Mouse (Mus musculus) mouse embryonic stem cell (cell line): Measurements from ENCODE around the gene Sos1.

Source experiments
- in situ Hi-C, 2 experiments: fragments of 300-500 bp; cut with MboI; formaldehyde crosslinking; loops; 1 replicate in 1 of 2; 3 replicates in 1 of 2; pipeline ENCODE4 v1.14.3; 2019 to 2020; ENCODE audit warnings: low sequenced_read_pairs in 2 of 2, low pct_unique_long_range_greater_than_20kb in 1 of 2, mixed read lengths in 1 of 2; ENCODE audit not compliant: unreplicated experiment in 1 of 2

Gene Sos1

GRCm38 (mm10) chr17:80480031-80480854, at the start of gene Sos1:
Sos1 (minus strand) TSS chr17:80480453.
- in situ Hi-C loops = loop anchor here in 1 of 2 experiments (5.0 kb wide), 1 partner anchor 77 kb away; no protein-coding TSS in a partner anchor

DNA sequence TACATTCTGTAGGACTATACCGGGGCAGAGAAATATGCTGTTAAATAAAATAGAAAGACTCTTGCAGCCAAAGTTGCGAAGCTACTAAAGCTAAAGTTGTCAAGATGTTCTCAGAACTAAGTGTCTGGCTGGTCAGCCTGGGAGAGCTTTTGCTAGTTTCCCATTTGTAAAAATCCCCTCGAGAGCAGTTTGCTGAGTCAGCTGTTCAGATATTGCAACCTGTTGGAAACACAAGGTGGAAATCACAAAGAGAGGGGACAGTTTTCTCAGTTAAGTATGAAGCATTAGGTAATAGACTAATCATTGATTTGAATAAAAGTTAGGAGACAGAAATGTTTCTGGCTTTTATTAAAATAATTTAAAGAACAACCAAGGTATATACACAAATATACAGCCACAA, 43.0 kb upstream of the Sos1 start:
- in situ Hi-C loops = no loop called here

DNA sequence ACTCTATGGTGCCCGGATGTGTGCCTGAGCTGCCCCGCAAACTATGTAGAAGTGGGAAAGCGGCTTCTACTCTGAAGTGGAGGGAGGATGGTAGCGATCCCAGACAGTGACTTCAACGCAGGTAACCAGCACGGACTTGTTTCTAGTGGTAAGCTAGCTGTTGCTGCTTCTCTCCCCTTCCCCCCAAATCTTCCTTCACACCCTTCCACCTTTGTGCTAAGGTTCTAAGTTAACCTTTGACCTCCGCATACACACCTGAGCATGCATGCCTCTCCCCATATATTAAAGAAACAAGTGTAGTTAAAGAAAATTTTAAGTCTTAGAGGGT, 41.9 kb upstream of the Sos1 start:
- in situ Hi-C loops = no loop called here

GRCm38 (mm10) chr17:80521521-80522228, 41.4 kb upstream of the Sos1 start:
- in situ Hi-C loops = no loop called here

- in situ Hi-C loops = no loop called here
Observed at GRCm38 (mm10) chr17:80520537-80520936, 40.3 kb upstream of the Sos1 start.

DNA sequence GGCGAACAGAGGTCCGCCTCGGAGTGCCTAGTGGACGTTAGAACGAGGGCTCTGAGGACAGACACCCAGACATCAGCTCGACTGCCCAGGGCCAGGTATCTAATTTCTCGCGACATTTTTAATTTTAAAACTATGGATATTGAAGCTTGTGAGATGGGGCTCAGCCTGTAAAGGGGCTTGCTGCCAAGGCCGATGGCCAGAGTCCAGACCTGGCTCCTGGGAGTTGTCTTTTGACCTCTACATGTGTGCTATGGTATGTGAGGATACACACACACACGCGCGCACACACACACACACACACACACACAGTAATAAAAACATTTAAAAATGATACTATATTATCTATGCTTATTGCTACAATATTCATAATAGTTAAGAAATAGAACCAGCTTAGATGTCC, 38.6 kb upstream of the Sos1 start:
- in situ Hi-C loops = no loop called here

DNA sequence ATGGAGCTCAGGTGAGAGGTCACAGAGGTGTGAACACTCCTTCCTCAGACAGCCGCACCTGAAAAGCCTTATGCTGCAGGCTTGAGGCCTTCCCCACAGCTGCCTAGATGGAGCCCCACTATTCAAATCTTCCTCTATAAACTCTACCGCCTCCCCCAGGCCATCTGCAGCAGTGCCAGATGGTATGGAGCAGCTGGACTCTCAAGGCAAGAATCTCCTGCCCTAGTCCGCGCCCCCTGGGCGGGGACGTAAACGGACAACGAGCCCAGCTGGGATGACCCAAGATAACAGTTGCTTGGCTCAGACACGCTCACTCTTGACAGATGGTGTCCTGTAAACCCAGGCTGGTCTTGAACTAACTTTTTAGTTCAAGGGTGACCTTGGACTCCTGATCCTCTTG, 37.0 kb upstream of the Sos1 start:
- in situ Hi-C loops = no loop called here

- in situ Hi-C loops = no loop called here
Observed at GRCm38 (mm10) chr17:80515956-80516355, 35.7 kb upstream of the Sos1 start.

- in situ Hi-C loops = no loop called here
Observed at GRCm38 (mm10) chr17:80515513-80515912, 35.3 kb upstream of the Sos1 start.

DNA sequence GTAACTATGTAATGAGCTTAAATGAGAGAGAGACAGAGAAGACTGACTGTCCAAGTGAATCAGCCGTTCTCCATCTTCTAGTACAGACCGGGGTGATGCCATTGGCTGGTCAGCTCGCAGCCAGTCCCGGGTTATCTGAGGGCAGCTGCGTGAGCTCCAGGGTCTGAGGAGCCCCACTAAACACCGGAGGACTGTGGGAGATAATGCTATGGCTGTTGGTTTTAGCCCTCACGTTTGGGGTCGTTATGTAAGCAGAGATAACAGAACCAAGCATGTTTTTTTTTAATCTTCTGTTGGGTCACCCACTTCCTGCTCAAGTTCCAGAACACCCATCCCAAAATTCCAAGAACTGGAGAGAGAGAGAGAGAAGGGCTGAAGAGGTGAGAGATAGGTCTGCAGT, 33.5 kb upstream of the Sos1 start:
- in situ Hi-C loops = no loop called here

- in situ Hi-C loops = no loop called here
Observed at GRCm38 (mm10) chr17:80510459-80510855, 30.2 kb upstream of the Sos1 start.

DNA sequence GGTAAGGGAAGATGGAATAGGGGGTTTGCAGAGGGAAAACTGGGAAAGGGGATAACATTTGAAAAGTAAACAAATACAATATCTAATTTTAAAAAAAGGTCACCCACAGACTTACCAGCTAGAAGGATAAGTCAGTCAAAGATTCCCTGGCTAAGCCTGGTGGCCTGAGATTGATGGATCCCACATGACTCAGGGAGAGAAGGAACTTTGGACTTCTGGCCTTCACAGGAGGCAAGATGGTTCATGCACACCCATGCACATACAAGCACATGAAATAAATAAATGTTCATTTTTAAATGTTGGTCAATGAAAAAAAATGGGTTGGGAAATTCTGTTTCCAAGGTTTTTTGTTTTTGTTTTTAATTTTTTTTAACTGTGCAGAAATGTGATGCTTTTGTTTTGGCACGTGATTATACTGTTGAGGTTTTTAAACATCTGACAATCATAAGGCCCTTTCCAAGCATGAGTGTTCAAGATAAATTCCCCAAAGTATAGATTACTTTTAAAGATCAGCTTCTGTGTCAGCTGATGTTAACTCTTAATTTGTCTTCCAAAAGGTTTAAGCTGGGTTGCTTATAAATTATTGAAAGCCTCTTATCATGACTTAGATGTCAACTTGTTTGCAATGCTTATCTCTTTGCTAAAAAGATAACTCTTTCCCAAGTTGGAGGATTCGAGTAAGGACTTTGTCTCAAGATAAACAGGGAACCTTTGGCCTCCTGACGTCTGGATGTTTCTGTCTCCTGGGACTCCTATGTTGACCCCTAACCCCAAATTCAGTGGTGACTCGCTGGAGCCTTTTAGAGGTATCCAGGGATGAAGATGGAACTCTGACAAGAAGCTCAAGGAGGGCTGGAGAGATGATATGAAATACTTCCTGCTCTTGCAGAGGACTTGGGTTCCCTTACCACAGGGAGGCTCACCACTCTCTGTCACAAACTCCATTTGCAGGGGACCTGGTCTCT, 29.5 kb upstream of the Sos1 start:
- in situ Hi-C loops = no loop called here

DNA sequence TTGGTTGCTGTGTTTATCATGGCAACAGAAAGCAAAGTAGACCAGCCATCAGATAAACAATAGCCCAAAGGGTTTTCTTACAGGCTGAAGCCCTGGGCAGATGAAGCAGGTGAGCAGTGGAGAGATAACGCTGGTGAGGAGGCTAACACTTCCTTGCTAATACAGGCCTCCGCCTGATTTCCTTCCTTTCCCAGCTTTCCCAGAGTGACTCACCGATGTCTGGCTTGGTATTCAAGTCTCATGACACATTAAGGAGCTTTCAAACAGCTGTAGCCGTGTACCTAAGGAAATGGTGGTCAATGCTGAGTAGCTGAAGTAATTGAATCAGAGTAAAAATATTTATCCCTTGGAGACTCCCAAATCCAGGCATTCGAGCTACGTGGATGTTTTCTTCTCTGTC, 25.5 kb upstream of the Sos1 start:
- in situ Hi-C loops = no loop called here

GRCm38 (mm10) chr17:80505342-80505741, 25.1 kb upstream of the Sos1 start:
- in situ Hi-C loops = no loop called here

- in situ Hi-C loops = no loop called here
Observed at GRCm38 (mm10) chr17:80501805-80502172, 21.5 kb upstream of the Sos1 start.

GRCm38 (mm10) chr17:80501037-80501804, 21.0 kb upstream of the Sos1 start:
- in situ Hi-C loops = no loop called here

- in situ Hi-C loops = no loop called here
Observed at GRCm38 (mm10) chr17:80500025-80500424, 19.8 kb upstream of the Sos1 start.

DNA sequence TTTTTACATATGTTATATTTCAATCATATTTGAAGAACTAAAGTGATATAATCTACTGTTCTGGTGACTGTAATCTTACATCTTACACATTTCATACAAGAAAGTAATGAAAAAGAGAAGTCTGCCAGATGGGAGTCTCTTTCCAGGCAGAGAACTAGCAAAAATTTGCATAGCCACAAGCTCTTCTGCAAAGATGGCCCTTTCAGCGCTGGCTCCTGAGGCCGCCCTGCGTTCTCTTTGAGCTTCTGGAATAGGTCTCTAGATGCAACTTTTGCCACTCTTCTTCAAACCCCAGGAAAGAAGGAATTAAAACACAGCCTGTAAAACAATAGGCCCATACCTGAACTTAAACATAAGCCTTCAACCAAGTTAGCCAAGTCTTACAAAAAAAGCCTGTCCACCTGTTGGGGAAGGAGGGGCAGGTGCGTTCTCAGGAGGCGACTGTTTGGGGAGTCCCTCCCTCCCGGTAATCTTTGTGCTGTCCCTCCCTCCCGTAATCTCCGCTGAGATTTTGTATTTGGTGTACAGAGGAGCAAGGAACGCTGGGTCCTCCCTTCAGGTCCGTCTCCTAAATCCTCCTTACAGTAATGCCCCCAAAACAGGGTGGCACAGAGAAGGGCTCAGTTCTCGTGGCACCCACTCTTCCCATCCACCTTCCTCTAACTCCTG, 18.5 kb upstream of the Sos1 start:
- in situ Hi-C loops = no loop called here
